Mouse (Mus musculus) heart, postnatal 0 days (tissue): ENCODE measurements around the gene Vmp1. TPM values are rescaled to one million over a fixed set of nuclear protein-coding genes. Genes with fewer than 3 reads are reported as not detected.

Experiments
- ATAC-seq: fragments of 200-750 bp; cut with Nextera tagmentation; 2 replicates; pipeline ENCODE4 v1.8.0; 2017; ENCODE audit warnings: low read depth, moderate number of reproducible peaks, moderate library complexity; ENCODE audit not compliant: insufficient read depth
- DNase-seq: peaks from one replicate; pipeline ENCODE4 v3.0.0-alpha.2; 2016; ENCODE audit warnings: low spot score
- H3K27ac ChIP-seq: fragments of 300-500 bp; sonication (generic); 2 replicates; pipeline ENCODE4 v1.5.1; 2014; ENCODE audit warnings: low read depth, mild to moderate bottlenecking
- H3K27me3 ChIP-seq: fragments of 300-500 bp; sonication (generic); 2 replicates; pipeline ENCODE4 v1.6.1; 2014; ENCODE audit warnings: low read length, mixed read lengths; ENCODE audit not compliant: control insufficient read depth, insufficient read depth
- H3K36me3 ChIP-seq: fragments of 300-500 bp; sonication (generic); replicated peaks from 2 replicates; pipeline ENCODE4 v1.6.1; 2014; ENCODE audit warnings: low read length, mixed read lengths; ENCODE audit not compliant: control insufficient read depth, insufficient read depth
- H3K4me1 ChIP-seq: fragments of 300-500 bp; sonication (generic); 2 replicates; pipeline ENCODE4 v1.6.1; 2014; ENCODE audit warnings: antibody characterized with exemption; ENCODE audit not compliant: control insufficient read depth, insufficient read depth
- H3K4me2 ChIP-seq: fragments of 300-500 bp; sonication (generic); 2 replicates; pipeline ENCODE4 v1.6.1; 2014; ENCODE audit warnings: low read depth, mild to moderate bottlenecking, low read length, moderate library complexity
- H3K4me3 ChIP-seq: fragments of 300-500 bp; sonication (generic); 2 replicates; pipeline ENCODE4 v1.5.1; 2014; ENCODE audit warnings: low read depth, low read length
- H3K9ac ChIP-seq: fragments of 300-500 bp; sonication (generic); replicated peaks from 2 replicates; pipeline ENCODE4 v1.6.1; 2014; ENCODE audit warnings: low read depth, low read length, mixed read lengths
- H3K9me3 ChIP-seq: fragments of 300-500 bp; sonication (generic); replicated peaks from 2 replicates; pipeline ENCODE4 v1.6.1; 2016; ENCODE audit warnings: low read length; ENCODE audit not compliant: control insufficient read depth
- CTCF ChIP-seq: IDR thresholded peaks from 2 replicates; pipeline ENCODE4 v1.5.1; 2016; ENCODE audit warnings: antibody characterized with exemption, control low read depth, low read depth
- EP300 ChIP-seq: IDR thresholded peaks from 2 replicates; pipeline ENCODE4 v1.6.1; 2016; ENCODE audit warnings: antibody characterized with exemption, low read depth
- WGBS: fragments of 180-500 bp; shearing (Covaris S2); extraction: QIAGEN DNeasy Blood & Tissue Kit; methylation state at CpG from one replicate; pipeline ENCODE4 v1.1.7; 2014; 5-methylcytosine and 5-hydroxymethylcytosine counted together
- polyA plus RNA-seq: library from polyadenylated mRNA; unstranded; fragments of >200 nt; fragmentation: Nextera tagmentation; extraction: Ambion mirVana; gene quantifications from 2 replicates; pipeline ENCODE4 v1.2.1, GENCODE M21; 2015
- total RNA-seq: library from RNA; depleted of rRNA; stranded (reverse); fragments of >200 nt; gene quantifications from 2 replicates; pipeline ENCODE4 v1.2.3, GENCODE M21; 2014; ENCODE audit warnings: low replicate concordance

The Vmp1 gene
- total and polyA plus RNA-seq, 2 experiments from 2014 or later = 48.9 to 77.9 TPM

DNA sequence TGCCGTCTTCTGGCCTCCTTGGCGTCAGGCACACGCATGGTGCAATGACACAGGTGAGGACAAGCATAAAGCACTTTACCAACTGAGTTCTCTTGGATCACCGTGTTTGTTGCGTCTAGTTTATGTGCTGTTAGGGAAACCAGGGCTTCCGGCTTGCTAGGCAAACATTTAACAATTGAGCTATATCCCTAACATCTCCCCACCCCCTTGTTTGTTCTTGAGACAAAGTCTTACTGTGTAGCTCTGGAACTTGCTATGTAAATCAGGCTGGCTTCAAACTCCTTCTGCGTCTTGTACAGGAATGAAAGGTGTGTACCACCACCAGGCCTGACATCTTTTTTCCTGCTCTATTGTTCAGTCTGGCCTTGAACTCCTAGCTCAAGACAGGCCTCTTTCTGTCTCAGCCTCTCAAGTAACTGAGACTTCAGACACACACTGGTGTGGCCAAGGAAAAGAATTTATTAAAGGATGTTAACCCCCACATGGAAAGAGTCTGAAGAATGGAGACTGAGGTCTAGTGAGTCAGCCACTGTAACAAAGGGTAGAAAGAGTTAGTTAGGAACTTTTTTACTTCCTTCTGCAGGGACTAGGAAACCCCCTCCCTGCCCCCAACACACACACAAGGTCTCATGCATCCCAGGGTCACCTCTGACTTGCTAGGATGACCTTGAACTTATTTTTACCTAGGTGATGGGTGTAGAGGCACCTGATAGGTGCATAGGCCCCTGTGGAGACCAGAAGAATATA, 107.8 kb downstream of the Vmp1 start:
- no peaks in the 10 kb centered on the region for H3K27me3 ChIP-seq
- TF ChIP-seq CTCF = no peak
- TF ChIP-seq EP300 = no peak
- H3K4me3 ChIP-seq = no peak overlapping the region
- H3K36me3 ChIP-seq = no peaks in the 10 kb centered on the region
- ATAC-seq (no peak), DNase-seq (no peak)
- WGBS = 79% methylated on average over 7 of the region's 7 CpGs
- H3K4me2 ChIP-seq = no peak overlapping the region
- H3K9me3 ChIP-seq = no peaks in the 10 kb centered on the region
- H3K9ac ChIP-seq = no peak overlapping the region
- H3K4me1 ChIP-seq = peaks cover 29% of the 10 kb centered on the region
- 0 out of 2 replicates have a peak overlapping the region, but pooled peaks have one; percentile 12 for H3K27ac ChIP-seq

- ATAC-seq = no peak
- no peak for TF ChIP-seq CTCF
- no peak for TF ChIP-seq EP300
- no peaks in the 10 kb centered on the region for H3K27me3 ChIP-seq
- H3K9ac ChIP-seq = no peak overlapping the region
- H3K4me1 ChIP-seq = peaks cover 26% of the 10 kb centered on the region
- DNase-seq = no peak
- WGBS = 45% methylated on average over 2 of the region's 2 CpGs
- no peak overlapping the region for H3K4me2 ChIP-seq
- no peaks in the 10 kb centered on the region for H3K9me3 ChIP-seq
- no peaks in the 10 kb centered on the region for H3K36me3 ChIP-seq
- no peak overlapping the region for H3K27ac ChIP-seq
- no peak overlapping the region for H3K4me3 ChIP-seq
These were observed 109.2 kb downstream of the Vmp1 start for GRCm38 (mm10) chr11:86574408-86574807.

DNA sequence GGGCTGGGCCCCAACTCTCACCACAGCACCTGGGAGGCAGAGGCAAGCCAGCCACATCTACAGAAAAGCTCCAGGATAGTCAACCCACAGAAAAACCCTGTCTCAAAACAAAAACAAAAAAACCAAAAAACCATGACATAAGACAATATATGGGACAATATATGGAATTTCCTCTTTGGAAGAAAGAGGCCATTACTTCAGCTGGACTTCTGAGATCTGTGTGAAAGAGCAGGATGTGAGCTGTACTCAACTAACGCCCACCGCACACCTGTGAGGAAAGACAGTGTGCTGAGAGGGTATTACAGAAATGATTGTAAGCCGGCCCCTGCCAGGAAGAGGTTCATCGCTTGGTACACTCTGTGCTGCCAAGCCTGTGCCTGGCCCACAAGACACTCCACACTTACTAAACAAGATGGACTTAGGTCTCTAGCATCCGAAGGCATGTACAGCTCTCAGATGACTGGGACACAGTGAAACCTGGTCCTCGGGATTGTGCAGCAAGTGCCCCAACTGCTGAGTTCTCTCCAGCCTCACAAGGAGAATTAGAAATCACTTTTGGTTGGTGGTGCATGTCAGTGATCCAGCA, 109.9 kb downstream of the Vmp1 start:
- TF ChIP-seq EP300 (no peak), CTCF (no peak)
- no peak overlapping the region for H3K4me2 ChIP-seq
- WGBS = 76% methylated on average over 6 of the region's 6 CpGs
- DNase-seq (no peak), ATAC-seq (no peak)
- no peaks in the 10 kb centered on the region for H3K9me3 ChIP-seq
- peaks cover 21% of the 10 kb centered on the region for H3K4me1 ChIP-seq
- no peak overlapping the region for H3K27ac ChIP-seq
- H3K4me3 ChIP-seq = no peak overlapping the region
- H3K36me3 ChIP-seq = no peaks in the 10 kb centered on the region
- H3K27me3 ChIP-seq = no peaks in the 10 kb centered on the region
- no peak overlapping the region for H3K9ac ChIP-seq

DNA sequence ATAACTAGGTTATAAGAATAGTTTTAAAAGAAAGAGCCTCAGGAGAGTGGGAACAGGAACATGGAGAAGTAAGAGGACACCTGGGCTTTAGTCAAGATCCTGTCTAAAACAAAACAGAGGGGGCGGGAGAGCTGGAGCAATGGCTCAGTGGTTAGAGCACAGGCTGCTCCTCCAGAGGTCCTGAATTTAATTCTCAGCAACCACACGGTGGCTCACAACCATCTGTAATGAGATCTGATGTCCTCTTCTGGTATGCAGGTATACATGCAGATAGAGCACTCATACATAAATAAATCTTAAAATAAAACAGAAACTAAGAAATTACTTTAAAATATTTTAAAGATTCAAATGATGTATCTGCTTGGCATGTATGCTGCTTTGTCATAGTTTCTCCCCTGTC, 111.0 kb downstream of the Vmp1 start:
- Histone ChIP-seq H3K9ac (no peak overlapping the region), H3K27me3 (no peaks in the 10 kb centered on the region), H3K4me1 (peaks cover 15% of the 10 kb centered on the region), H3K9me3 (no peaks in the 10 kb centered on the region), H3K4me3 (no peak overlapping the region), H3K36me3 (no peaks in the 10 kb centered on the region), H3K27ac (no peak overlapping the region), H3K4me2 (no peak overlapping the region)
- TF ChIP-seq EP300 = no peak
- no peak for TF ChIP-seq CTCF
- no peak for ATAC-seq
- no peak for DNase-seq
- 68% methylated on average over 2 of the region's 2 CpGs for WGBS

DNA sequence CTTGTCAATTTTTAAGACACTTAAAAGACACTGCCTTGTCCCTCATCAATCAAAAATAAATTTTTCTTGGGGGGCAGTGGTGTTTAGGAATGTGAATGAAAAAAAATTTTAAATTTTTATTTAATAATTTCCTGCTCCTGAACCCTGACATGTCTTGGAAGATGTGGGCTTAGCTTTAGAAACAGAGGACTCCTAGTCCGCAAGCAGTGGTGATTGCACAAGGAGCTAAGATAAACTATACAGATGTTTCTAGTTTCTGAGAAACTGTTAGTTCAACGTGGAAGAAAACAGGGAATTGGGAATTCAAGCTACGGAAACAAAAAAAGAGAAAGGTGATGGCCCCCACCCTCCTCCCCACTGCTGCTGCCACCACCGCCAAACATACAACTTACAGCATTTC, 111.8 kb downstream of the Vmp1 start:
- Histone ChIP-seq H3K36me3 (no peaks in the 10 kb centered on the region; the same call in 1 of the 2 replicates), H3K9ac (no peak overlapping the region), H3K4me3 (no peak overlapping the region), H3K4me2 (no peak overlapping the region), H3K9me3 (no peaks in the 10 kb centered on the region), H3K4me1 (peaks cover 7% of the 10 kb centered on the region), H3K27ac (peak overlapping the region; percentile 65), H3K27me3 (no peaks in the 10 kb centered on the region)
- DNase-seq (no peak), ATAC-seq (no peak)
- TF ChIP-seq EP300 (no peak), CTCF (no peak)
- 76% methylated on average over 4 of the region's 4 CpGs for WGBS
